Mouse (Mus musculus): ENCODE measurements around the gene Ifitm2.
A peak's percentile ranks its signal among the peaks of the same experiment; 100 is the strongest.

DNA sequence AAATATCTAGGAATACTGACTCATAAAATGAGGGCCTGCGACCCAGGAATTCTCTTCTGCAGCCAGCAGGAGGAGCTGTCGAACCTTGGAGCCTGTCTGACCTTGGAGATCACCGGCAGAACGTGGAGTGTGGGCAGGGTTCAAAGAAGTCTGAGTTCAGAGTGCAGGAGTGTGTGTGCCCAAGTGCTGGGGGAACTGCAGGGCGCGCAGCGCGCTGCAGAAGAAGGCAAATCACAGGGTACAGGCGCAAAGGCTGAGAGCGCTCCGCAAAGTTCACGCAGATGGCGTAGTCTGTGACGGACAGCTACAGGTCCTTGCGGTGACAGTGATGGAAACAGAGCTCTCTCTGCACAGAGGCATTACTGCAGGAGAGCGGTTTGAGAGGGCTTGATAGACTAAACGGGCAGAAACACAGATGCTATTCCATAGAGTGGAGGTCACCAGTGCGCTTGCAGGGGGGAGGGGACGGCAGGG lies 47.1 kb downstream of the Ifitm2 start:
- no peak for TF ChIP-seq TCF12 (IDR thresholded peaks at IDR 0.05; ENCODE audit: insufficient read depth, poor library complexity, severe bottlenecking)
- TF ChIP-seq POLR2A (IDR thresholded peaks at IDR 0.05; ENCODE audit: insufficient read length, low read depth): no peak
- TF ChIP-seq MYOG (IDR thresholded peaks at IDR 0.05; ENCODE audit: control insufficient read depth in 1 of 3, insufficient read depth in 1 of 3, insufficient read length in 2 of 3, low read depth in 2 of 3): peak in 1 of 3 experiments; percentile 10
- TF ChIP-seq CEBPB (IDR thresholded peaks at IDR 0.05; ENCODE audit: insufficient read depth, poor library complexity, severe bottlenecking): no peak
- no peak for TF ChIP-seq POLR2AphosphoS2 (IDR thresholded peaks at IDR 0.05; ENCODE audit: insufficient read length, low read depth)
- no peak for TF ChIP-seq MAX (IDR thresholded peaks at IDR 0.05; ENCODE audit: low read depth)
- no peak for TF ChIP-seq USF1 (IDR thresholded peaks at IDR 0.05; ENCODE audit: low read depth)
- no peak for TF ChIP-seq E2F4 (IDR thresholded peaks at IDR 0.05; ENCODE audit: insufficient read depth)
- no peak for TF ChIP-seq REST (IDR thresholded peaks at IDR 0.05; ENCODE audit: insufficient read depth, insufficient read length)
- TF ChIP-seq MYOD1 (IDR thresholded peaks at IDR 0.05; ENCODE audit: control insufficient read depth in 1 of 3, insufficient read length in 2 of 3, low read depth in 2 of 3): peak in 1 of 3 experiments; percentile 15
- no peak for TF ChIP-seq TCF3 (IDR thresholded peaks at IDR 0.05; ENCODE audit: insufficient read length, low read depth)
